Mouse (Mus musculus): ENCODE data around the gene Olfr119.
"Not testable (repeated sequence)": the region's sequence is repeated elsewhere in the genome, so short reads cannot be mapped to it uniquely, and the experiment has no call there.

The Olfr119 gene

DNA sequence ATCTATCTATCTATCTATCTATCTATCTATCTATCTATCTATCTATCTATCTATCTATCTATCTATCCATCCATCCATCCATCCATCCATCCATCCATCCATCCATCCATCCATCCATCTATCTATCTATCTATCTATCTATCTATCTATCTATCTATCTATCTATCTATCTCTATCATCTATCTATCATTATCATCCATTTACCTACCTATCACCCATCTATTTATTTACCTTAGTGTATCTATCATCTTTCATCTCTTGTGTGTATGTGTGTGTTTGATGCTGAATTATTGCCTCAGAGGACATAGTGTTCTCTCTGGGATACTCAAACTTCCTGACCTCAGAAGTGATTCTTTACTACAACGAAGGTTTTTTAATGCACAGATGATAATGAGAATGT is at the start of gene Olfr119:
Gene Olfr119 (plus strand): TSS at position 301 of the 400 bp plus-strand sequence.
- DNase-seq (ENCODE audit: low spot score), result not testable (repeated sequence)

DNA sequence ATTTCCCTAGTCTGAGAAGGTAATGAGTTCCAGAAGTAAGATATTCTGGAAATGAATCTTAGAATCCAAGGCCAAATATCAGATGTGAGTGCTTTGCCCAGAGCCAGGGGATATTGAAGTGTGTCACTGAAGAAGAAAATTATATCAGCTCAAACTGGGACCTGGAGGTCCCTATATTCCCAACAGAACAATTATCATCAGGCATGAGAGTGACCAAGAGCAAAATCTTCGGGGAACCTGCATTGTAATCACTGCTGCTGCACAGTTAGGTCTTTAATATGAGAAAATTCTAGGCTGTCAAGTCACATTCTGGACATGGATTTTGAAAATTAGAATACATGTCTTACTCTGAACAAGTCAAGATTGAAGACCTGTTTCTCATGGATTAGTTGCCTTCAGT is 32.7 kb upstream of the Olfr119 start, which contains the start of gene Olfr117:
Gene Olfr117 (minus strand): TSS at position 101 of the 400 bp plus-strand sequence.
- no peak for DNase-seq (ENCODE audit: low spot score)

DNA sequence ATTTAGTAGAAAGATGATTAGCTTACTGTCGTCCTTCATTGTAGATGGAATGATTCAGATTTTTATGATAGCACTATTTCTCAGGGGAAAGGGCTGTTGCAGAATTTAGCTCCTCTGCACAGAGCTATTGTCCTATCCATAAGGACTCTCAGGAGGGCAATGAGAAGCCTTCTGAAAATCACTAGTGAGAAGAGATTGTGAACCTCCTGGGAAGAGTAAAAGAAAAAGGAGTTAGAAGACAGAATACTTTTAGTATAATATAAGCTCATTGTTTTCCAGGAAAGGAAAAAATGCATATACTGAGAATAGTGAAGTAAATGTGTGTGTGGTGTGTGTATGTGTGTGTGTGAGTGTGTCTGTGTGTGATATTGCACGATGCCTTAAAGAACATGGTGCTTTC is 29.7 kb upstream of the Olfr119 start, which contains the start of gene Olfr118:
Gene Olfr118 (plus strand): TSS at position 301 of the 400 bp plus-strand sequence.
- DNase-seq (ENCODE audit: low spot score), result no peak

DNA sequence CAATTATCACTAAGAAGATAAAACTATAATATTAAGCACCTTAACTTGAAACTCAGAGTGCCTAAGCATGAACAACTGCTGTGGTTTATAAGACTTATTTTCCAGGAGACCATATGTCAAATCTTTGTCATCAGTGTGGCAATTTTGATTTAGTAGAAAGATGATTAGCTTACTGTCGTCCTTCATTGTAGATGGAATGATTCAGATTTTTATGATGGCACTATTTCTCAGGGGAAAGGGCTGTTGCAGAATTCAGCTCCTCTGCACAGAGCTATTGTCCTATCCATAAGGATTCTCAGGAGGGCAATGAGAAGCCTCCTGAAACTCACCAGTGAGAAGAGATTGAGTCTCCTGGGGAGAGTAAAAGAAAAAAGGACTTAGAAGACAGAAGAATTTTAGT is 25.1 kb downstream of the Olfr119 start, which contains the start of gene Olfr120:
Gene Olfr120 (plus strand): TSS at position 301 of the 400 bp plus-strand sequence.
- DNase-seq (ENCODE audit: low spot score), result no peak

DNA sequence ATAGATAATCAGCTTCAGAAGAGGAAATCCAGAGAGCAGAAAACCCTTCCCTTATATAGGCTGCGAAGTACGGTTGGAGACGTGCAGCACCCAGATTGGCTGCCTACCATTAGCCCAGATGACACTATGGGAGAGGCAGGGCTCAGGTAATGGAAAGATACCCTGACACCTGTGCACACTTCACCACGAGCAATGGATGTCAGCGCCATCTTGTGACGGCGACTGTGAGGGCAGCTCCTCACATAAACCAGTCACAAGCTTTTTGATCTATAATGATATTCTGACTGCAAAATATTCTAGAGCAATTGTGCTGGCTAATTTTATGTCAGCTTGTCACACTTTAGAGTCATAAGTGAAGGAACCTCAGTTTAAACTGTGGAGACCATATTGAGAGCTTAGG is 41.7 kb downstream of the Olfr119 start:
- no peak for DNase-seq (ENCODE audit: low spot score)

All from testis, postnatal 10 days (tissue).